Mouse (Mus musculus) B cell, adult 62 days (primary cell): ENCODE results near the gene Ubox5. TPM values are rescaled to one million over a fixed set of nuclear protein-coding genes. Genes with fewer than 3 reads are reported as not detected.

Experiments
- total RNA-seq: library from RNA; stranded (reverse); gene quantifications from 4 replicates; pipeline ENCODE4 v1.2.4, GENCODE M21; 2023

Gene Ubox5
- 4.9 to 6.1 TPM (median 5.8 TPM) in 4 replicates for total RNA-seq

DNA sequence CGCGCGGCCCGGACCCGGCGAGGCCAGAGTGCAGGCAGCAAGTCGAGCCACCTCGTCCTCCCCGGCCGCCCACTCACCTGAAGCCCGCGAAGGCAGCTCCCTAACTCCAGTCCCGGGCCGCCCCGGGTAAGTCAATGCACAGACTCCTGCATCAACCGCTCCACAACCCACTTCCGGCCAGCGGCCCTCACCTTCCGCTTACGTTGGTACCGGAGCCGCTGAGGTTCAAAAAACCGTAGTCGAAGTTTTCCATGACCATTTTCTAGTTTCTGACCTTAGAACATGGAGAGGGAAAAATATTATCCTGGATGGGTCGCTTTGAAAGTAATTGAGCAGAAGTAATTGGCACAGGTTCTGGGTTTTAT is at the start of gene Ubox5, which contains the start of gene Fastkd5:
Ubox5 (minus strand) TSS at position 200 of the 365 bp plus-strand sequence.
Fastkd5 (minus strand) TSS at position 189 of the 365 bp plus-strand sequence.

DNA sequence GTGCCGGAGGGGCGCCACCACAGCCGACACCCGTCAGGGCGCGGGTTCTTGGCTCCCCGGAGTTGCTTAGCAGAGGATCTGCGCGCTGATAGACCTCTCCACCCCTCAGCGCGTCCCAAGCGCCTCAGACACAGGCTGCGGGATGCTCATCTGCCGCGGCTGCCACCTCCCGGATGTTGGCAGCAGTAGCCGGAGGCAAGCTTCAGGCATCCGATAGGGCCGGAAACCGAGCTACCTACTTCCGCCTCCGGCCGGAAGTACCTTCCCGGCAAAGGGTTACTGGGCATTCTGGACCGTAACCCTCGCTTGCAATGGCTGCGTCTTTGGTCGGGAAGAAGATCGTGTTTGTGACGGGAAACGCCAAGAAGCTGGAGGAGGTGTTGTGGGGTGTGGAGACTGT is 37.7 kb upstream of the Ubox5 start, which contains the start of gene Itpa:
Itpa (plus strand) TSS at position 52 of the 400 bp plus-strand sequence.

DNA sequence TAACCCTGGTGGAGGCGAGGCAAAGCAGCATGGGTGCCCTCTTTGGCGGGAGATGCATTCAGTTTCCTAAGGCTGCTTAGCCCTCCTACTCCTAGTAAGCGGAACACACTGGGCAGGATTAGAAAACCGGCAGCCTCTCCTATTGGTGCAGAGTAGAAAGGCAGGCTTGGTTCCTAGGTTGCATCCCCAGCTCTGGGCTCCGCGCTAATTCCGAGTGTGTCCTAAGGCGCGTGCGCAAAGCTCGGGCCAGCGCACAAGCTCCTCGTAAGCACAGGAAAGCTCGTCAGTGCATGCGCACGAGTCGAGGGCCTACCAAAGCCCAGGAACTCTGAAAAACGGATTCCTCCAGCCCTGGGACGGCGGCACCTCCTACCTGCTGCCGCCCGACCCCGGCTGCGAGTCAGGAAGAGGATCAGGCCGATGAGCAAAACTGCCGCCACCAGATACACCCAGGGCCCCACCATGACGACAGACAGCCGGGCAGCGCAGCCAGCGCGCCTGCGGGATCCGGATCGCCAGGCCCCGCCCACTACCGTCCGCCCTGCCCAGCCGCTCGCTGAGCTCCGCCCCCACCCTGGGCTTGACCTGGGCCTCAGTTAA is 34.4 kb upstream of the Ubox5 start, which contains the start of gene Ddrgk1:
Ddrgk1 (minus strand) TSS at position 558 of the 600 bp plus-strand sequence.

GRCm38 (mm10) chr2:130642684-130643369 is 13.0 kb upstream of the Ubox5 start, which contains the start of gene Lzts3:
Gene Lzts3 (minus strand): TSS chr2:130642803.

DNA sequence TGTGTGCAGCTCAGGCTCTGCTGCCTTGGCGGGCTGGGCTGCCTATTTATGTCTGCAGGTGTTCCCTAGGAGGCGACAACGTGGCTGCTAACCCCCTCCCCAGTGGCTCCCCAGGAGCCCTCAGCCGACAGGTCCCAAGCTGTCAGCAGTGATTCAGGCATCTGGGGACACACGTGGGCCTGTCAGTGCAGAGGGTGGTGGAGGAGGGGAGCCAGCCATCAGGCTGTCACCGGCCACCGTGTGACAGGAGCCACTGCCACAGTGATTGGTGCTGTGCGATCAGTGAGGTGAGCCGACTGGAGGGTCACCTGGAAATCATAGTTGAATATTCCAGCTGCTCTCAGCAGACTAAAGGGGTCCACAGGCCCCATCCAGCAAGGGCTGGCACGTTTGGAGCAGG is 47.3 kb downstream of the Ubox5 start, which contains the start of gene Avp:
Avp (minus strand) TSS at position 3 of the 400 bp plus-strand sequence.

GRCm38 (mm10) chr2:130575873-130576272 is 54.0 kb downstream of the Ubox5 start, which contains the start of gene Oxt:
Gene Oxt (plus strand): TSS chr2:130576173.

DNA sequence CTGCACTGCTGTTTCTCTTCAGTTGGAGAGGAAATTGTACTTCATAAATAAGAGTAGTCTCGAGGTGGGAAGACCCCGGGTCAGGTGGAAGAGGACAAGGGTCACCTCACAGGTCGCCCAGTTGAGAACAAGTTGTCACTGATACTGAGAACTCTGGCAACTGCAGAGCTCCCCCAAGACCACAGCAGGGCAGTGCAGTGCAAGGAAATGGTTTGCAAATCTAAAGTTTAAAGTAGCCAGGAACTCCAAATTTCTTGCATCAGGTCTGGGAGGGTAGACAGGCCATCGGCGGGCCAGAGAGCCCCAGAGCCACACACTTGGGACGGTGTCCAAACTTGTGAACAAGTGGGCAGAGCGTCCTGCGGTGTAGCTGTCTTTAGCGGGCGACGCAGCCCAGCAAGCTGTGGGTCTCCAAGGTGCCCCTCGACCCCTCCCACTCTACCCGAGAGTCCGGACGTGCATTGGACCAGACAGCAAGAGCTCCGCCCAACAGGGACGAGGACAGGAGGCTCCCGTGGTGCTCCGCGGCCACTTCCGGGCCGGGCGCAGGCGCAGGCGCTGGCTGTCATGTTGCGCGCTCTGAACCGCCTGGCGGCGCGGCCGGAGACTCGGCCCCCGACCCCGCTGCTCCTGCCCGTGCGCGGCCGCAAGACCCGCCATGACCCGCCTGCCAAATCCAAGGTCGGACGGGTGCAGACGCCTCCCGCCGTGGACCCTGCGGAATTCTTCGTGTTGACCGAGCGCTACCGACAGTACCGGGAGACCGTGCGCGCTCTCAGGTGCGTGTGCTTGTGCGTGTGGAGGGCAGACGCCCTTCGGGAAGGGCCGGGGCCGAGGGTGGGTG is 66.4 kb downstream of the Ubox5 start, which contains the start of gene Mrps26:
Mrps26 (plus strand) TSS at position 531 of the 844 bp plus-strand sequence.

Other genes with a start within 250 kb of the Ubox5 start
- gene Cpxm1, start 232.5 kb downstream of the Ubox5 start, total RNA-seq: 0.63 to 1.1 TPM (median 0.69 TPM) in 3 of 4 replicates, not detected in the other
- not detected in 4 replicates for gene Gm28372, start 224.8 kb downstream of the Ubox5 start, total RNA-seq
- gene 1700020A23Rik, start 224.8 kb downstream of the Ubox5 start, total RNA-seq: not detected in 4 replicates
- gene Tmem239, start 223.6 kb downstream of the Ubox5 start, total RNA-seq: not detected in 4 replicates
- gene Vps16, start 205.7 kb downstream of the Ubox5 start, total RNA-seq: 142 to 168 TPM (median 153 TPM) in 4 replicates
- 16.8 to 23.0 TPM (median 19.8 TPM) in 4 replicates for gene Pced1a, start 205.3 kb downstream of the Ubox5 start, total RNA-seq
- 101 to 107 TPM (median 104 TPM) in 4 replicates for gene Ptpra, start 179.8 kb downstream of the Ubox5 start, total RNA-seq
- gene Mrps26, start 66.3 kb downstream of the Ubox5 start, total RNA-seq: 45.9 to 57.9 TPM (median 48.6 TPM) in 4 replicates
- not detected in 4 replicates for gene Oxt, start 53.9 kb downstream of the Ubox5 start, total RNA-seq
- not detected in 4 replicates for gene Avp, start 47.5 kb downstream of the Ubox5 start, total RNA-seq
- gene Fastkd5, start within 50 bp of the Ubox5 start, total RNA-seq: 5.9 to 7.6 TPM (median 6.6 TPM) in 4 replicates
- 5.5 to 7.6 TPM (median 6.1 TPM) in 4 replicates for gene Lzts3, start 12.8 kb upstream of the Ubox5 start, total RNA-seq
- gene Ddrgk1, start 34.6 kb upstream of the Ubox5 start, total RNA-seq: 136 to 184 TPM (median 139 TPM) in 4 replicates
- gene Itpa, start 37.6 kb upstream of the Ubox5 start, total RNA-seq: 12.3 to 17.0 TPM (median 14.2 TPM) in 4 replicates
- 5.1 to 8.9 TPM (median 6.6 TPM) in 4 replicates for gene Slc4a11, start 67.5 kb upstream of the Ubox5 start, total RNA-seq